Mouse (Mus musculus) inflammation-experienced regulatory T-cells, adult 16 weeks (primary cell): ENCODE results near the gene Colgalt1. TPM values are rescaled to one million over a fixed set of nuclear protein-coding genes. Genes with fewer than 3 reads are reported as not detected.

Experiments
- polyA plus RNA-seq: library from polyadenylated mRNA; unstranded; fragments of 100-300 nt; shearing (Covaris generic); gene quantifications from one replicate; pipeline ENCODE4 v1.2.1, GENCODE M21; 2017

Colgalt1 gene
- polyA plus RNA-seq, result 4.0 TPM

GRCm38 (mm10) chr8:71610822-71611651 lies at the start of gene Colgalt1:
Gene Colgalt1, plus strand, starts transcription at chr8:71610998.

GRCm38 (mm10) chr8:71566501-71566900 lies 44.3 kb upstream of the Colgalt1 start, which contains the start of gene Nxnl1:
Gene Nxnl1, minus strand, starts transcription at chr8:71566601.

GRCm38 (mm10) chr8:71568387-71568937 lies 42.3 kb upstream of the Colgalt1 start, which contains the start of gene Slc27a1:
Gene Slc27a1, plus strand, starts transcription at chr8:71568882.

GRCm38 (mm10) chr8:71591471-71592373 lies 19.1 kb upstream of the Colgalt1 start, which contains the start of gene Pgls:
Gene Pgls, plus strand, starts transcription at chr8:71592176.

GRCm38 (mm10) chr8:71597451-71597850 lies 13.3 kb upstream of the Colgalt1 start, which contains the start of gene Fam129c:
Gene Fam129c, plus strand, starts transcription at chr8:71597648.

GRCm38 (mm10) chr8:71671549-71671965 lies 60.8 kb downstream of the Colgalt1 start, which contains the start of gene Unc13a:
Gene Unc13a, minus strand, starts transcription at chr8:71671757.

Other genes with a start within 250 kb of the Colgalt1 start
- 154 TPM for gene Use1, start 244.2 kb upstream of the Colgalt1 start, polyA plus RNA-seq
- 7.2 TPM for gene Ocel1, start 239.7 kb upstream of the Colgalt1 start, polyA plus RNA-seq
- 0.55 TPM for gene Nr2f6, start 229.0 kb upstream of the Colgalt1 start, polyA plus RNA-seq
- 0.29 TPM for gene Ushbp1, start 215.2 kb upstream of the Colgalt1 start, polyA plus RNA-seq
- gene Babam1, start 214.1 kb upstream of the Colgalt1 start, polyA plus RNA-seq, result 120 TPM
- 2.2 TPM for gene Ankle1, start 205.0 kb upstream of the Colgalt1 start, polyA plus RNA-seq
- 153 TPM for gene Abhd8, start 147.3 kb upstream of the Colgalt1 start, polyA plus RNA-seq
- 91.6 TPM for gene Mrpl34, start 146.0 kb upstream of the Colgalt1 start, polyA plus RNA-seq
- gene Dda1, start 141.8 kb upstream of the Colgalt1 start, polyA plus RNA-seq, result 76.6 TPM
- gene Ano8, start 125.0 kb upstream of the Colgalt1 start, polyA plus RNA-seq, result 0.28 TPM
- gene Gtpbp3, start 122.9 kb upstream of the Colgalt1 start, polyA plus RNA-seq, result 9.2 TPM
- gene Plvap, start 99.2 kb upstream of the Colgalt1 start, polyA plus RNA-seq, result not detected
- not detected for gene Ccdc194, start 85.3 kb upstream of the Colgalt1 start, polyA plus RNA-seq
- gene Bst2, start 73.5 kb upstream of the Colgalt1 start, polyA plus RNA-seq, result 140 TPM
- 95.4 TPM for gene Mvb12a, start 68.1 kb upstream of the Colgalt1 start, polyA plus RNA-seq
- not detected for gene Tmem221, start 52.1 kb upstream of the Colgalt1 start, polyA plus RNA-seq
- gene Nxnl1, start 44.4 kb upstream of the Colgalt1 start, polyA plus RNA-seq, result 0.21 TPM
- gene Slc27a1, start 42.1 kb upstream of the Colgalt1 start, polyA plus RNA-seq, result 22.7 TPM
- gene Pgls, start 18.8 kb upstream of the Colgalt1 start, polyA plus RNA-seq, result 28.9 TPM
- gene Fam129c, start 13.3 kb upstream of the Colgalt1 start, polyA plus RNA-seq, result 5.8 TPM
- 0.55 TPM for gene Unc13a, start 60.8 kb downstream of the Colgalt1 start, polyA plus RNA-seq
- gene Jak3, start 65.3 kb downstream of the Colgalt1 start, polyA plus RNA-seq, result 200 TPM
- gene Insl3, start 78.2 kb downstream of the Colgalt1 start, polyA plus RNA-seq, result 28.0 TPM
- gene B3gnt3, start 90.8 kb downstream of the Colgalt1 start, polyA plus RNA-seq, result 8.0 TPM
- 283 TPM for gene Fcho1, start 114.7 kb downstream of the Colgalt1 start, polyA plus RNA-seq